Mouse (Mus musculus) fibroblast of lung, adult 2 months (primary cell): ENCODE results near the gene Vwa7.

Experiments used
- DNase-seq: peaks from one replicate; pipeline ENCODE4 v3.0.0-alpha.2; 2011; ENCODE audit warnings: low read depth

Gene Vwa7

DNA sequence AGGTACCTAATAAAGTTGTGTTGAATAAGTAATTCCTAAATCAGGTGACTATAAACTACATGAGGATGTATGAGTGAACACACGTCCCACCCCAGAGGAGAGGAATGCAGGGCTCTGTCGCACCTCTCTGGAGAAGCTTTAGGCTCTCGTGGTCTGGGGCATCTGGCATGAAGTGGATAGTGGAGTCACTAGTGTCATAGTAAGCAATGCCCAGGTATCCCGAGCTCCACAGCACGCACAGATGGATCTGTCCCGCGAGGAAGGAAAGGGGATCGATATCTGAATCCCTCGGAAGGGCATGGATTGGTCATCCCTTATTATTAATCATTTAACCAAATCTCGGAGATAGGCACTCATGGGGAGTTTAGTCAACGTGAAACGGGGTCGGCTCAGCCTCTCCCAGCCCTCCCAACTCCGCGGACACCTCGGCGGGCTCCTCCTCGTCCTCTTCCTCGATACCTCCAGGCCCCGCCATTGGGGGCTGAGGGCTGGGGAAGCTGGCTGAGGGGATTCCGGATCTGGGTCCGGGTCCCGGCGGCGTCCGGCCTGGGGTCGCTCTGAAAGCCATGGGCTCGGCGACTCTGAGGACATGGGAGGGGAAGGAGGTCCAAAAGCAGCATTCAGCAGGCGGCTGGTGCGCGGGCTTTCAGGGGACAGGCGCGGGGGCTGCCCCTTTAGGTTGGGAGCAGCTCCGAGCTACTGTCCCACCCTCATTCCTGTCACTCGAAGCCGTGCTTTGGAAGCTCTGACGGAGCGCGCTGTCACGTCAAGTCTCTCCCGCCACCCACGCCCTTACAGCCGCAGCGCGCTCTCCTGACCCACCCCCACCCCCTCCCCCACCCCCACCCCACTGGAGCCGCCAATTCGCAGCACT lies 29.7 kb downstream of the Vwa7 start:
- no peak for DNase-seq

GRCm38 (mm10) chr17:35046681-35047455 lies 30.5 kb downstream of the Vwa7 start, which contains the start of gene Msh5:
Gene Msh5 (minus strand): TSS chr17:35046745.
- DNase-seq: peak; percentile 97

- DNase-seq: no peak
Observed at GRCm38 (mm10) chr17:35047688-35048087, 31.3 kb downstream of the Vwa7 start.

DNA sequence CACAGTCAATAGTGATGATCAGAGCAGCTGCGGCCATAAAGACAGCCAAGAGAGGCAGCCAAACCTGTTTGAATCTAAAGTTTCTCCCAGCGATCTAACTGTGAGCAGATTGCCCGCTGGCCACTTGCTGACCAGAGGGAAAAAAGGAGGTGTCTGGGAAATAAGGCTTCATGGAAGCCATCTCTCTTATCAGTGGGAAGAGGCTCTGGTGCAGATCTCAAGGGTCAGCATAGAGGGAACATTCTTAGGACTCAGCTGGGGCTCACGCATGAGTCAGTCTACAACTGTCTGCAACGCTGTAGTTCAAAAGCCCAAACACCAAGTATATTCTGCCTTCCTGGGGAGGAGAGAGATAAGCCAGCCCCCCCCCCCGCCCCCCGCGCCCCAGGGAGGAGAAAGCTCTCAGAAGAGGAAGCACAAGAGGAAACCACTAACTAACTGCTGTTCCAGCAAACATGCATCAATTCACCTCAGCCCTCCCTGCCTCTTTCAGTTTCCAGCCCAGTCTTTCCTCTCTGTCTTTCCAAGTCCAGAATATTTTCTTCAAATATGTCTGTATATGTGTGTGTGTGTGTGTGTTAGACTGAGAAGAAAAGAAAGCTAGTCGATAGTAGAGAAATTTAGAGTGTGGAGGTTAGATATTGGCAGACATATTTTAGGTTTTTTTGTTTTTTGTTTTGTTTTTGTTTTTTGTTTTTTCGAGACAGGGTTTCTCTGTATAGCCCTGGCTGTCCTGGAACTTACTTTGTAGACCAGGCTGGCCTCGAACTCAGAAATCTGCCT lies 32.0 kb downstream of the Vwa7 start:
- no peak for DNase-seq

DNA sequence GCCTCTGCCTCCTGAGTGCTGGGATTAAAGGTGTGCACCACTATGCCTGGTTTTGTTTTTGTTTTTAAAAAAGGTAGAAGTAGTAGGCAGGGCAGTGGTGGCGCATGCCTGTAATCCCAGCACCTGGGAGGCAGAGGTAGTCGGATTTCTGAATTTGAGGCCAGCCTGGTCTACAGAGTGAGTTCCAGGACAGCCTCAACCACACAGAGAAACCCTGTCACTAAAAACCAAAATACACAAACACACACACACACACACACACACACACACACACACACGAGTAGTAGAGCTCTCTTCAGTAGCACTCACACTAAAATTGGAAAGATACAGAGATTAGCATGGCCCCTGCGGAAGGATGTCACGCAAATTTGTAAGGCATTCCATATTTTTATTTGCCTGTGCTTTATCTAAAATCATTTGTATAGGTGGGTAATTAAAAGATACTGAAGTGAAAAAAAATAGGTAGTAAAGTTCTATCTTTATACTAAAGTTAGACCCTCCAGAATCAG lies 32.6 kb downstream of the Vwa7 start:
- DNase-seq: no peak

- DNase-seq: no peak
Observed at GRCm38 (mm10) chr17:35049561-35050016, 33.2 kb downstream of the Vwa7 start, which contains the start of gene Clic1. Gene Clic1 (plus strand): TSS chr17:35049966.

DNA sequence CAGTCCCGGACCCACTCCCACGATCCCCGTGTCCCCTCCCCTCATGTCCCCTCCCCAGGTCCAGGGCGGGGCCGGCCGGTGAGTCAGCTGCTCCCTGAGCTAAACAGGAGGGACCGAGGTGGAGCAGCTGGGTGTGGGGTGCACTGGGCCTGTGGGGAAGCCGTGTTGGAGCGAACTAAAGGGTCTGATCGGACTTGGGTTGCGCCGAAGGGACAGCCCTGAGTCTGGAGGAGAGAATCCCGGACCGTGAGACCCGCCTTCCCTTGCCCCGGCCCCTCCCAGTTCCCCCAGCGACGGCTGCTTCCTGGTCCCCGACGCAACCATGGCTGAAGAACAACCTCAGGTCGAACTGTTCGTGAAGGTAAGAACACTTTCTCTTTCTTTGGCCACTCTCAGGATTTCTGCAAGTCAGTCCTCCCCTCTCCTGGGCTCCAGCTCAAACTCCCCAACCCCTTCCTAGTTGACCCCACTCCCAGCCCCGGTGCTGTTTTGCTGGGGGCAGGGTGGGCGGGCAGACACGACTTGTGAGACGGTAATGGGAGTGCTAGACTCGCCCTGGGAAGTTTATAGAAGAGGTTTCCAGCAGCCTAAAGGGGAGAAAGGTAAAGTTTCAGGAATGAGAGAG lies 33.9 kb downstream of the Vwa7 start:
- no peak for DNase-seq

DNA sequence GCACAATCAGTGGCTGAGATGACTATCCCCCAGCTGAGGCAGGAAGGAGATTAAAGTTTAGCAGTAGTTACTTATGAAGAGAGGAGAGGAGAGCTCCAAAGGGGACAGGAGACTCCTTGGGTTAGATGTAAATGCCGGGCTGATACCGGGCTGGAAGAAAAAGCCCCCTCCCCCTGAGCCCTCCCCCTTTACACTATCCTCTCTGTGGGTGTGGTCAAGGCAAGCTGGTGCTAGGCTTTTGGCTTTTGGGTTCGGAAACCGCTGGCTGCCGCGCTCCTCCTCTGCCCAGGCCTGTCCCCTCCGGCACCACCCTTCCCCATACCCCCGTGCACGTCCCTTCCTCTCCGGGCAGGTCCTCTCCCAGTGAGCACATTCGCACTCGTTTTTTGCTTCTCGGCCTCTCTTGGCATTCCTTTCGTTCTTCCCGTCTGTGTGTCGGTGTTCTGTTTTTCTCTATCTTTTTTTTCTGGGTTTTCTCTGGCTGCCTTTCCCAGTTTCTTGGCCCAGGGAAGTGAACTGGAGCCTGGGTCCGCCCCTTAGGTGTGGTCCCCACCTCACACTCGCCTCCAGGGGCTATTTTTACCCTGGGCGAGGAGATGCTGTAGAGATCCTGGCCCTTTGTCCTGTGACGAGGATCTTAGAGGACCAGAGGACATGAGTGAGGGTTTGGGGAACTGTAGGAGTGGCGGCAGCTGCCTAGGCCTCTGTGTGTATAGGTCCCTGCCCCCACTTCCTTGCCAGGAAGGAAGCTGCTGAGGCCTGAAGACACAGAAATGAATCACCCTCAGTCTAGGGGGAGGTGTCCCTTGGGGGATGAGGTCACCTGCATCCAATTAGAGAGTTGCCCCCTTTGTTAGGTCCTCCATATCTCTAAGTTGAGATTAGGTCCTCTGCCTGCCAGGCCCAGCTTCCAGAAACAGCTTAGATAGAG lies 35.0 kb downstream of the Vwa7 start:
- DNase-seq: peak; percentile 56

- no peak for DNase-seq
Observed at GRCm38 (mm10) chr17:35052271-35052798, 36.0 kb downstream of the Vwa7 start.

DNA sequence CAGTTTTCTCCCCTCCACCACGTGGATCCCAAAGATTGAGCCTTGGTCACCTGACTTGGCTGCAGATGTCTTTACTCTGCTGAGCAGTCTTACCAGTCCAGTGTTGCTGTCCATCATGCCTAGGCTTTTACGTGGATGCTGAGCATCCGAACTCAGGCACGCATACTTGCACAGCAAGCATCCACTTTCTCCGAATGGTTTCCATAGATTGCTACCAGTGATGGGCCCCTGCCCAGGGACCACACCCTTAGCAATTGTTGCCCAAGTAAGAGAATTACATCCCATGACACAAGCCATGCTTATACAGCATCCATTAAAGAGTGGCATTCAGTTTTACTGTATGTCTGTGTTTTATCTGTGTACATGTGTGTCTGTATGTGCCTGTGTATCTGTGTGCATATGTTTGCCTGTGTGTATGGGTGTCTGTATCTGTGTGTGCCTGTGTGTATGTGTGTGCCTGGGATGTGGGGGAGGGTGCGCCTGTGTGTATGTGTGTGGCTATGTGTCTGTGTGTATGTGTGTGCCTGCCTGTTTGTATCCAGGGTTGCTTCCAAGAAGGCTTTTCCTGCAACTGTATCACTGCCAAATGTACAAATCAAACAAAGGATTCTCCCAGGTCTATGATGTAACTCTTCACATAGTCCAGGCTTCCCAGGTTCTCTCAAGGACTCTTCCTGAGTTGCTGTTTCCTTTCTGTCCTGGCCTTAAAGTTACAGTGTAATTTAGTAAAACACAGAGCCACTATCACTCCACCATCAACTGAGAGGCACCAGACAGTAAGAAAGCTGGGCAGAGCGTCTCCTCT lies 39.5 kb downstream of the Vwa7 start:
- no peak for DNase-seq

- DNase-seq: no peak
Observed at GRCm38 (mm10) chr17:35057090-35057489, 40.7 kb downstream of the Vwa7 start.

- DNase-seq: no peak
Observed at GRCm38 (mm10) chr17:35058316-35058715, 41.9 kb downstream of the Vwa7 start.

DNA sequence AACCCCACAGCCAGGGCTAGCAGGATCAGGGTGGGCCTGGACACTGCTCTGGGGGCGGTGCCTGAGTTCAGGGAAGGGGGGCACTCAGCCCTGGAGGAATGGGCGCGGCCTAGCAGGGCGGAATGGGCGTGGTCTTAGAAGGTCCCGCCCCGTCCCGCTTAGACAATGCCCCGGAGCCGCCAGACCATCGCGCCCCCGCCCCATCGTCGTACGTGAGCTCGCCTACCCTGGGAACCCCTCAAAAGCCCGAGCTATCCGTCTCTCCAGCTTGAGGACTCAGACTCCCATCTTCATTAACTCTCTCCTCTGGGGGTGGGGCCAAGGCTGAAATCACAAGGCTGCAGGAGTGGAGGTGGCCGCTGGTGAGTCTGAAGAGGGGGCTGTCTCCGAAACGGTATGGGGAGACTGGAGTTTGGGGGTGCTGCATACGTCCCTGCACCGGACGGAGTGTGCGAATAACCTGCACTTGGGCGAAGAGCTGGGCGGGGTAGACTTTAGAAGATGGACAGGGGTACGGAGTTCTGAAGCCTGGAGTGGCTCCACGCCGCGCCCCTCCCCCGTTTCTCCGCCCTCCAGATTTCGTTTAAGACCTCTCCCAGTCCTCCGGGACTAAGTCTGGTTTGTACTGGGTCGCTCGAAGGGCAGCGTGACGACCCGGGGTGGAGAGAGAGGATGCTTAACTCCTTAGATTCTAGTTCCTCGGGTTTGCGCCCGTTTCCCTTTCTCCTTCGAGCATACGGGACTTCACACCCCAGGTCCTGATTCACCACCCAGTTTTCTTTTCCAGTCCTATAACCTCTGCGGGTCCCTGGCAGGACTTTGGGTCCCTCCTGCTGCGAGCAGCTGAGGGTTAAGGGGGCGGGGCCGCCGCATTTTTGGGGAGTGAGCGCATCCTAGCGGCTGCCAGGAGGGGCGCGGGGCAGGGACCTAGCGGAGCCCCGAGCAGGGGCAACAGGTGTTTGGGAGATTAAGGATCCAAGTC lies 42.8 kb downstream of the Vwa7 start, which contains the start of gene Ddah2:
TSS of gene Ddah2 (plus strand) at position 125 of the 982 bp plus-strand sequence.
- peak; percentile 57 for DNase-seq

DNA sequence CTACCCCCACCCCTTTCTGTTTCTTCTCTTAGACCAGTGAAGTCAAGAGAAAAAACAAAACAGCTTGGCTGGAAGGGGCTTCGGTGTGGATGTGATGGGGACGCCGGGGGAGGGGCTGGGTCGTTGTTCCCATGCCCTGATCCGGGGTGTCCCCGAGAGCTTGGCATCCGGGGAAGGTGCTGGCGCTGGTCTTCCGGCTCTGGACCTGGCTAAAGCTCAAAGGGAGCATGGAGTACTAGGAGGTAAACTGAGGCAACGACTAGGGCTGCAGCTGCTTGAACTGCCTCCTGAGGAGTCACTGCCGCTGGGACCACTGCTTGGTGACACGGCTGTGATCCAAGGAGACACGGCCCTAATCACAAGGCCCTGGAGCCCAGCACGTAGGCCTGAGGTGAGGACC lies 43.7 kb downstream of the Vwa7 start:
- no peak for DNase-seq

DNA sequence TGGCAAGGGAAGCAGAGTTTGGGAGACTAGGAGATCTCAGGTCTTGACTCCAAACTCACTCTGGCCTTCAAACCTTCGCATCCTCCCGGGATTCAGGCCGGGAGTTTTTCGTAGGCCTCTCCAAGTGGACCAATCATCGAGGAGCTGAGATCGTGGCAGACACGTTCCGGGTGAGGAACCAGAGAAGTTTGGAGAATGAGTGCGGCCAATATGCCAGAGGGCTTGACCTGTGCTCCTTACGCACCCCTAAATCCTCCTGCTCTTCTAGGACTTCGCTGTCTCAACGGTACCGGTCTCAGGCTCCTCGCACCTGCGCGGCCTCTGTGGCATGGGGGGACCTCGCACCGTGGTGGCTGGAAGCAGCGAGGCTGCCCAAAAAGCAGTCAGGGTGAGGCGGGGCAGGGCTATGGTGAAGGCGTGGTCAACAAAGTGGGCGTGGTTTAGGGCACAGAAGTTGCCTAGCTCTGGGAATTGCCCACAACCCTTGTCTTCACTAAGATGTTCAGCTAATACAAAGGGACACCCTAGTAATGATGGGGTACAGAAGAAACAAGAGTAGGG lies 44.4 kb downstream of the Vwa7 start:
- no peak for DNase-seq

DNA sequence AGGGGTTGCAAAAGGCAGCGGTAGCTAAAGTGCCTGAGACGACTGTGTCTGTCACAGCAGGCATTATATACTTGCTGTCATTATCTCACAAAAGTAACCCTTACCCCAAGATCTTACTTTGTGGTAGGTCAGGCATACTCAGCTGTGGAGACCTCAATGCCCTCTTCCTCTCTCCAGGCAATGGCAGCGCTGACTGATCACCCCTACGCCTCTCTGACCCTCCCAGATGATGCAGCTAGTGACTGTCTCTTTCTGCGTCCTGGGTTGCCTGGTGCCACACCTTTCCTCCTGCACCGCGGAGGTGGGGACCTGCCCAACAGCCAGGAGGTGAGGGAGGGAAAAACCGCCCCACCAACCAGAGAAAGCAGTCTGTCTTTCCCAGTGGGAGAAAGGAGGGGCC lies 44.9 kb downstream of the Vwa7 start:
- DNase-seq: no peak

DNA sequence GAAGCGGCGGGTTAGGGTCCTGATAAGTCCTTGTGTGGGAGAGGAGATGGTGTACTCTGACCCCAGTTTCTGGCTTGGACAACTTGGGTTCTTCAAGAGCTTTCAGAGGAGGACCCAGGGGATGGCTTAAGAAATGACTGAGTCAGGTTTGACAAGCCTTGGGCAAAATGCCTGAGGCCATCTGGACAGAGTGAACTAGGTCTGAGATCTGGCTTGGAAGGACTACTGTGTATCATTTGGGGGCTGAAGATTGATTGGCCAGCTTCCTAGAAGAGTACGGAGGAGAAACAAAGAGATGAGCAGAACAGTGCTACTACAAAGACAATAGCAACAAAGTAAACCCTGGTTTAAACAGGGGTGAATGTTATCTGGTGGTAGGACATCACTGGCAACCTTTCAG lies 47.1 kb downstream of the Vwa7 start:
- no peak for DNase-seq
